Mouse (Mus musculus): Measurements from ENCODE around the gene Trim33. TPM values are rescaled to one million over a fixed set of nuclear protein-coding genes. Genes with fewer than 3 reads are reported as not detected.

Trim33 gene
- polyA plus RNA-seq, 1 experiment from 2014 or later: 44.4 TPM

- no peak for ATAC-seq (ENCODE audit: low FRiP score)
- no peaks in the 10 kb centered on the region for H3K9me3 ChIP-seq
- H3K9ac ChIP-seq: no peak overlapping the region
- 90% methylated on average over 4 of the region's 4 CpGs for WGBS
- H3K27me3 ChIP-seq: no peaks in the 10 kb centered on the region
- no peak overlapping the region for H3K4me2 ChIP-seq
- H3K4me3 ChIP-seq (replicated peaks): no peak overlapping the region
- H3K36me3 ChIP-seq (replicated peaks): peaks cover 4% of the 10 kb centered on the region
- H3K27ac ChIP-seq: no peak overlapping the region
- no peaks in the 10 kb centered on the region for H3K4me1 ChIP-seq
These were observed 9.7 kb downstream of the Trim33 start for GRCm38 (mm10) chr3:103288761-103289160.

- WGBS: 95% methylated on average over 2 of the region's 2 CpGs
- H3K9ac ChIP-seq: no peak overlapping the region
- H3K4me1 ChIP-seq: no peaks in the 10 kb centered on the region
- ATAC-seq (ENCODE audit: low FRiP score): no peak
- H3K4me2 ChIP-seq: no peak overlapping the region
- peaks cover 4% of the 10 kb centered on the region; the same call in 1 of the 2 replicates for H3K36me3 ChIP-seq (replicated peaks)
- H3K27me3 ChIP-seq: no peaks in the 10 kb centered on the region
- H3K9me3 ChIP-seq: peaks cover 4% of the 10 kb centered on the region; the same call in 1 of the 2 replicates
- H3K27ac ChIP-seq: no peak overlapping the region
- H3K4me3 ChIP-seq (replicated peaks): no peak overlapping the region
These were observed 12.0 kb downstream of the Trim33 start for GRCm38 (mm10) chr3:103291087-103291486.

GRCm38 (mm10) chr3:103305411-103305982 lies 26.4 kb downstream of the Trim33 start:
- ATAC-seq (ENCODE audit: low FRiP score): no peak
- H3K9me3 ChIP-seq: no peaks in the 10 kb centered on the region
- 79% methylated on average over 6 of the region's 6 CpGs for WGBS

GRCm38 (mm10) chr3:103309252-103309651 lies 30.2 kb downstream of the Trim33 start:
- H3K36me3 ChIP-seq (replicated peaks): peaks cover 4% of the 10 kb centered on the region
- H3K9ac ChIP-seq: no peak overlapping the region
- H3K4me3 ChIP-seq (replicated peaks): no peak overlapping the region
- peaks cover 7% of the 10 kb centered on the region; the same call in 1 of the 2 replicates for H3K4me1 ChIP-seq
- WGBS: 67% methylated on average over 5 of the region's 5 CpGs
- ATAC-seq (ENCODE audit: low FRiP score): no peak
- no peak overlapping the region for H3K4me2 ChIP-seq
- no peak overlapping the region for H3K27ac ChIP-seq
- no peaks in the 10 kb centered on the region for H3K27me3 ChIP-seq
- no peaks in the 10 kb centered on the region for H3K9me3 ChIP-seq

More at GRCm38 (mm10) chr3:103305411-103305982, 26.4 kb downstream of the Trim33 start:
- no peak overlapping the region for H3K4me2 ChIP-seq
- no peak overlapping the region for H3K27ac ChIP-seq
- H3K27me3 ChIP-seq: no peaks in the 10 kb centered on the region
- H3K4me3 ChIP-seq (replicated peaks): no peak overlapping the region
- peaks cover 7% of the 10 kb centered on the region; the same call in 1 of the 2 replicates for H3K4me1 ChIP-seq
- H3K9ac ChIP-seq: no peak overlapping the region
- H3K36me3 ChIP-seq (replicated peaks): no peaks in the 10 kb centered on the region

GRCm38 (mm10) chr3:103309750-103310149 lies 30.7 kb downstream of the Trim33 start:
- Histone ChIP-seq H3K4me1 (peaks cover 7% of the 10 kb centered on the region; the same call in 1 of the 2 replicates), H3K9ac (no peak overlapping the region), H3K27ac (no peak overlapping the region), H3K27me3 (no peaks in the 10 kb centered on the region), H3K36me3 (replicated peaks) (peaks cover 9% of the 10 kb centered on the region), H3K4me3 (replicated peaks) (no peak overlapping the region), H3K4me2 (no peak overlapping the region), H3K9me3 (no peaks in the 10 kb centered on the region)
- no peak for ATAC-seq (ENCODE audit: low FRiP score)
- 46% methylated on average over 1 of the region's 1 CpGs for WGBS

- no peak for ATAC-seq (ENCODE audit: low FRiP score)
- Histone ChIP-seq H3K4me1 (peaks cover under 1% of the 10 kb centered on the region; the same call in 1 of the 2 replicates), H3K27ac (no peak overlapping the region), H3K36me3 (replicated peaks) (peaks cover 16% of the 10 kb centered on the region), H3K9me3 (no peaks in the 10 kb centered on the region), H3K4me2 (no peak overlapping the region), H3K27me3 (no peaks in the 10 kb centered on the region), H3K9ac (no peak overlapping the region), H3K4me3 (replicated peaks) (no peak overlapping the region)
These were observed 35.2 kb downstream of the Trim33 start for GRCm38 (mm10) chr3:103314291-103314690.

- ATAC-seq (ENCODE audit: low FRiP score): no peak
- H3K27ac ChIP-seq: no peak overlapping the region
- H3K36me3 ChIP-seq (replicated peaks): peaks cover 40% of the 10 kb centered on the region
- H3K4me2 ChIP-seq: no peak overlapping the region
- no peaks in the 10 kb centered on the region for H3K4me1 ChIP-seq
- no peak overlapping the region for H3K9ac ChIP-seq
- no peak overlapping the region for H3K4me3 ChIP-seq (replicated peaks)
- H3K27me3 ChIP-seq: no peaks in the 10 kb centered on the region
- no peaks in the 10 kb centered on the region for H3K9me3 ChIP-seq
- 43% methylated on average over 1 of the region's 1 CpGs for WGBS
These were observed 56.3 kb downstream of the Trim33 start for GRCm38 (mm10) chr3:103335371-103335770.

- no peak overlapping the region for H3K27ac ChIP-seq
- no peak for ATAC-seq (ENCODE audit: low FRiP score)
- no peak overlapping the region for H3K9ac ChIP-seq
- H3K4me3 ChIP-seq (replicated peaks): no peak overlapping the region
- WGBS: 97% methylated on average over 2 of the region's 2 CpGs
- no peaks in the 10 kb centered on the region for H3K4me1 ChIP-seq
- H3K27me3 ChIP-seq: no peaks in the 10 kb centered on the region
- peaks cover 56% of the 10 kb centered on the region for H3K36me3 ChIP-seq (replicated peaks)
- H3K9me3 ChIP-seq: no peaks in the 10 kb centered on the region
- no peak overlapping the region for H3K4me2 ChIP-seq
These were observed 67.6 kb downstream of the Trim33 start for GRCm38 (mm10) chr3:103346658-103347057.

GRCm38 (mm10) chr3:103353518-103353917 lies 74.4 kb downstream of the Trim33 start:
- Histone ChIP-seq H3K4me3 (replicated peaks) (no peak overlapping the region), H3K9me3 (no peaks in the 10 kb centered on the region), H3K9ac (no peak overlapping the region), H3K36me3 (replicated peaks) (peaks cover 35% of the 10 kb centered on the region), H3K4me1 (no peaks in the 10 kb centered on the region), H3K27me3 (no peaks in the 10 kb centered on the region), H3K4me2 (no peak overlapping the region), H3K27ac (no peak overlapping the region)
- ATAC-seq (ENCODE audit: low FRiP score): no peak
- 95% methylated on average over 5 of the region's 5 CpGs for WGBS

- 91% methylated on average over 2 of the region's 2 CpGs for WGBS
- no peak overlapping the region for H3K9ac ChIP-seq
- peaks cover 34% of the 10 kb centered on the region for H3K36me3 ChIP-seq (replicated peaks)
- no peak overlapping the region for H3K4me2 ChIP-seq
- H3K4me1 ChIP-seq: no peaks in the 10 kb centered on the region
- no peak for ATAC-seq (ENCODE audit: low FRiP score)
- no peaks in the 10 kb centered on the region for H3K9me3 ChIP-seq
- no peak overlapping the region for H3K4me3 ChIP-seq (replicated peaks)
- no peaks in the 10 kb centered on the region for H3K27me3 ChIP-seq
- no peak overlapping the region for H3K27ac ChIP-seq
These were observed 74.9 kb downstream of the Trim33 start for GRCm38 (mm10) chr3:103354041-103354440.

GRCm38 (mm10) chr3:103361150-103361549 lies 82.1 kb downstream of the Trim33 start:
- no peaks in the 10 kb centered on the region for H3K27me3 ChIP-seq
- H3K9me3 ChIP-seq: no peaks in the 10 kb centered on the region
- no peak overlapping the region for H3K9ac ChIP-seq
- WGBS: 90% methylated on average over 7 of the region's 7 CpGs
- peaks cover 6% of the 10 kb centered on the region; the same call in 1 of the 2 replicates for H3K36me3 ChIP-seq (replicated peaks)
- H3K4me2 ChIP-seq: no peak overlapping the region
- H3K4me3 ChIP-seq (replicated peaks): no peak overlapping the region
- no peak for ATAC-seq (ENCODE audit: low FRiP score)
- no peaks in the 10 kb centered on the region for H3K4me1 ChIP-seq
- H3K27ac ChIP-seq: no peak overlapping the region

GRCm38 (mm10) chr3:103364182-103364945 lies 85.3 kb downstream of the Trim33 start:
- H3K36me3 ChIP-seq (replicated peaks): 0 out of 2 replicates have a peak, but pooled peaks cover 2% of the 10 kb centered on the region

More at GRCm38 (mm10) chr3:103364182-103364945, 85.3 kb downstream of the Trim33 start:
- Histone ChIP-seq H3K4me3 (replicated peaks) (no peak overlapping the region), H3K4me2 (no peak overlapping the region), H3K9ac (no peak overlapping the region), H3K4me1 (no peaks in the 10 kb centered on the region), H3K9me3 (no peaks in the 10 kb centered on the region), H3K27me3 (no peaks in the 10 kb centered on the region), H3K27ac (no peak overlapping the region)
- 91% methylated on average over 11 of the region's 11 CpGs for WGBS
- no peak for ATAC-seq (ENCODE audit: low FRiP score)
